Mouse (Mus musculus) liver, adult 2 months (tissue): Measurements from ENCODE around the gene Srrd.

ENCODE experiments used
- CTCF ChIP-seq: fragments of 200-500 bp; IDR thresholded peaks from 2 replicates; pipeline ENCODE4 v1.5.1; 2011; ENCODE audit warnings: low read depth, low read length, control low read depth
- POLR2A ChIP-seq: fragments of 200-500 bp; IDR thresholded peaks from 2 replicates; pipeline ENCODE4 v1.6.1; 2011; ENCODE audit warnings: low read length, control low read depth; ENCODE audit not compliant: insufficient read depth; ENCODE audit errors: extremely low read depth

DNA sequence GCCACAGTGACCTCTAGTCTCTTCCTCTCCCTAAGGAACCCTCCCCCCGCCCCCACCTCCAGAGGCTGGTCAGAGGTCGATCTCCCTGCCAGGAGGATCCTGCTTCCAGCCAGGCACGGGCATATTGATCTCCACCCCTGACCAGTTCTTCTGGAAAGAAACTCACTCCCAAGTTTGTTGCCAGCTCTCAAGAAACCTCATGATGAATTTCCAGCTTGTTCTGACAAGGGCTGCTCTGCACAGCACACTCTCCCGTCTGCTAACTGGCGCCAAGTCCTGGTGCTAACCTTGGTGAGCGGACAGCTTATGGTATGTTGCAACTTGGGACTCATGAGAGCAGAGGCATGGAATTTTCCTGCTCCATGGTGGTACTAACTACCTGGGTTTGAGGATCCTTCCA, 35.9 kb upstream of the Srrd start:
- TF ChIP-seq CTCF: no peak
- no peak for TF ChIP-seq POLR2A
